Mouse (Mus musculus) bone marrow, adult 2 months (tissue): ENCODE results near the gene Cttn. TPM values are rescaled to one million over a fixed set of nuclear protein-coding genes. Genes with fewer than 3 reads are reported as not detected.

Experiments
- H3K27ac ChIP-seq: fragments of 200-500 bp; 2 replicates; pipeline ENCODE4 v1.5.1; 2012; ENCODE audit warnings: low read depth, mild to moderate bottlenecking, control low read depth, inconsistent platforms, low read length; ENCODE audit not compliant: control insufficient read depth, poor library complexity, insufficient read depth
- H3K4me1 ChIP-seq: fragments of 200-500 bp; 2 replicates; pipeline ENCODE4 v1.6.1; 2011; ENCODE audit warnings: low read length; ENCODE audit not compliant: control insufficient read depth, insufficient read depth
- H3K4me3 ChIP-seq: fragments of 200-500 bp; replicated peaks from 2 replicates; pipeline ENCODE3; 2011; ENCODE audit warnings: mild to moderate bottlenecking, low read depth, low read length, control low read depth; ENCODE audit not compliant: control insufficient read depth
- CTCF ChIP-seq: fragments of 200-500 bp; IDR thresholded peaks from 2 replicates; pipeline ENCODE4 v1.5.1; 2011; ENCODE audit warnings: low read length, control low read depth; ENCODE audit not compliant: control insufficient read depth, insufficient read depth
- POLR2A ChIP-seq: fragments of 200-500 bp; IDR thresholded peaks from 2 replicates; pipeline ENCODE4 v1.6.1; 2011; ENCODE audit warnings: low read depth, mild to moderate bottlenecking, control low read depth, low read length, borderline replicate concordance; ENCODE audit not compliant: control insufficient read depth
- WGBS: fragments of 180-500 bp; shearing (Covaris S2); methylation state at CpG from one replicate; pipeline ENCODE4 v1.1.7; 2018; 5-methylcytosine and 5-hydroxymethylcytosine counted together
- polyA plus RNA-seq: library from polyadenylated mRNA; stranded (reverse); fragments of >200 nt; gene quantifications from 2 replicates; pipeline ENCODE4 v1.2.4, GENCODE M21; 2011; ENCODE audit warnings: low replicate concordance; ENCODE audit not compliant: missing spikeins, insufficient read depth, insufficient read length

The Cttn gene
- polyA plus RNA-seq, 1 experiment, result 37.5 TPM

DNA sequence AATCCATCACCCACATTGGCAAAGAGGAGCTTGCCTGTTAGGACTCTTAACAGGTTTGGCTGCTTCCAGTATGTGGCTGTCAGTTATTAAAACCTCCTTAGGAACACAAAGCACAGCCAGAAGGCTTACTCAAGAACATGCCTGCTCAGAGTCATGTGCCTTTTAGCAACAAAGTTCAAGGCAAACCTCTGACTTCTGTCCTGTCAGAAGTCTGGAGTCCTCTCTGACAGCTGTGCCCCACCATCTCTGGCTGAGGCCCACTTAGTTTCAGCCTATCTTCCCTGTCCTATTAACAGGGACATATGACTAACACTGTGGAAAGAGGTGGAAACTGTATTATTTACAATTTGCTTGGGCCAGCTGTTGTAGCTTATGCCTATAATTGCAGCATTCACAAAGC lies 9.5 kb upstream of the Cttn start:
- no peak overlapping the region for H3K27ac ChIP-seq
- H3K4me3 ChIP-seq, result no peak overlapping the region
- no peak for TF ChIP-seq POLR2A
- TF ChIP-seq CTCF, result no peak
- H3K4me1 ChIP-seq, result no peaks in the 10 kb centered on the region

DNA sequence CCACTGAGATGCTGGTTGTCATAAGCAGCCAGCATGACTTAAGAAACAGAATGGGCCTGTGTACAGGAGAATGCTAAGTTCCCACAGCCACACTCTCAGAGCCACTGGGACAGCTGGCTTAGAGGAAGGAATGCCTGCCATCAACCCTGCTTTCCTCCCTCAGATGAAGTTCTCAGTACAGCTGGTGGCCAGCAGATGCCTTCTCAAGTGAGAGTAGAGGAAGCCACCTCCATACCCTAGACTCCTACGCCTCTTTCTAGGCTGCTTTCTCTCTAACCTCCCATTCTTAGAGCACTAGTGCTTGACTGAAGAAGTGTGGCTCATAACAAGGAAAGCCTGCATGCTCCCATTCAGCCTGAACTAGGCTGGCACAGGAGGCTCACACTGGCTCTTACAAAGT lies 8.8 kb upstream of the Cttn start:
- Histone ChIP-seq H3K27ac (no peak overlapping the region), H3K4me1 (no peaks in the 10 kb centered on the region), H3K4me3 (no peak overlapping the region)
- TF ChIP-seq CTCF, result no peak
- no peak for TF ChIP-seq POLR2A
- 90% methylated on average over 1 of the region's 1 CpGs for WGBS

DNA sequence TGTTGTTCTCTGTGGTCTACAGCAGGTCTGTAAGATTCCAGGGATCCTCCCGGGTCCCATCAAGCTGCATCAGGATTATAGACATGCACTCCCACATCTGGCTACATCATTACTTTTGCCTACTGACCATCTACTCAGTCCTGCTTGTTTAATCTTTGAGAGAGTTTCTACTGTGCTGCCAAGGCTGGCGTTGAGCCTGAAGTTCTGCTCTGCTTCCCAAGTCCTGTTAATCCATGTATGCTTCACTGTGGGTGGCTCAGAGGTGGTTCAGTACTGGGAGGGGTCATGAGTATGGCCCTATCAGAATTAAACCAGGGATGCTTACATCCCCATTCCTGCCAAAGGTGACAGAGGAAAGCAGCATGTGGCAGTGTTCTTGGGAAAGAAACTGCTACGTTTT lies 4.9 kb upstream of the Cttn start:
- H3K27ac ChIP-seq, result no peak overlapping the region
- no peak for TF ChIP-seq CTCF
- no peak overlapping the region for H3K4me3 ChIP-seq
- H3K4me1 ChIP-seq, result no peaks in the 10 kb centered on the region
- 84% methylated on average over 3 of the region's 3 CpGs for WGBS

DNA sequence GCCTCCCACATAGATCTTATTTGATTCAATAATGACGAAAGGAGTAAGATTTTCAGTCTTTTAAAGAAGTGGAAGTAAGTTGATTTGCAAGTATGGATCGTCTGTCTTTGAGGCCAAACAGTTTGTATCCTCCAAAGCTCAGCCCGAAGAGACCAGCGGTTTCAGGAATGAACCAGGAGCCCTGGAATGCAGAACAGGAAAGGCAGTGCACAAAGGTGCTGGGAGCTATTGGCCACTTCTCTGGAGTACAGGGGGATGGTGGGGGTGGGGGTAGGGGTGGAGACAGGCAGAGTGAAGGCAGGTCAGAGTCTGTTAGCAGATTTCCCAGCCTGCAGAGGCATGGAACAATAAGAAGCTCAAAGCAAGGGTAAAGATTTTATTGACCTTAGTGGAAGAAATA lies 2.7 kb upstream of the Cttn start:
- TF ChIP-seq POLR2A (no peak), CTCF (no peak)
- 74% methylated on average over 4 of the region's 4 CpGs for WGBS
- no peaks in the 10 kb centered on the region for H3K4me1 ChIP-seq
- no peak overlapping the region for H3K27ac ChIP-seq
- no peak overlapping the region for H3K4me3 ChIP-seq

DNA sequence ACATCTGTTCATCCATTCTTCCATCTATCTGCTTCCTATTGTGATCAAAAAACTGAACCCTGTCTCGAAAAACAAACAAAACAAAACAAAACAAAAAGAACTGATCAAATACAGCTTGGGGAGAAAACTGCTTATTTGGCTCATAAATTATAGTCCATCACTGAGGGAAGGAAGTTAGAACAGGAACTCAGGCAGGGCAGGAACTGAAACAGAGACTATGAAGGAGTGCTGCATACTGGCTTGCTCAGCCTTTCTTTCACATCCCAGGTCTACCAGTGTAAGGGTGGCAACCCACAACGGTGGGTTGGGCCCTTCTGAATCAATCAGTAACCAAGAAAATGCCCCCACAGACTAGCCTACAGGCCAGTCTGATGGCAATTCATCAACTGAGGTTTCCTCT lies 294 bp upstream of the Cttn start:
- TF ChIP-seq CTCF (no peak), POLR2A (no peak)
- Histone ChIP-seq H3K4me3 (no peak overlapping the region), H3K27ac (no peak overlapping the region), H3K4me1 (no peaks in the 10 kb centered on the region)
- 53% methylated on average over 2 of the region's 2 CpGs for WGBS

DNA sequence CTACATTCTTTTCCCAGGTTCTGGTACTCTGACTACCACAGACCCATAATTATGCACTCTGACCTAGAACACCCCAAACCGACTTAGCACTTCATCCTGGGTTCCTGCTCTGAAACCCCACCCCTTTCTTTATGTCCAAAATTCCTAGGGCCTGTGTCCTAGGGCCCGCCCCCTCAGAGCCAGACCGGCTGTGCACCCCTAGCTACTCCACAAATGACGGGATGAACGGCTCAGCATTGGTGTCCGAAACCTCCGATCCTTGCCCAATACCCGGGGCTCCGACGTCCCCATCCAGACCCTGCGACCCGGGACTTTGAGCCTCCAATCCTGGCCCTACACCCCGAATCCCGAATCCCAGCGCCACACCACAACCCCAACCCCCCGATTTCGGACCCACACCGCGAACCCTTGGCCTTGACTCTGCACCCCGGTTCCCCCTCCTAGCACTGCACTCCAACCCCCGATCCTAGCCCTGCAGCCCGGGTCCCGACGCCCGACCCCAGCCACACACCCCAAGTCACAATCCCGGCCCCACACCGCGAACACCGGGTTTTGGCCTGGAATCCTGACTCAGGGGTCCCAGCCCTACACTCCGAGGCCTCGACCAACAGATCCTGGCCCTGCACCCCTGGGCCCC lies 783 bp downstream of the Cttn start:
- TF ChIP-seq POLR2A (no peak), CTCF (no peak)
- Histone ChIP-seq H3K4me1 (no peaks in the 10 kb centered on the region), H3K27ac (peak overlapping the region; percentile 45), H3K4me3 (peak overlapping the region; percentile 73)
- WGBS, result 27% methylated on average over 31 of the region's 31 CpGs

DNA sequence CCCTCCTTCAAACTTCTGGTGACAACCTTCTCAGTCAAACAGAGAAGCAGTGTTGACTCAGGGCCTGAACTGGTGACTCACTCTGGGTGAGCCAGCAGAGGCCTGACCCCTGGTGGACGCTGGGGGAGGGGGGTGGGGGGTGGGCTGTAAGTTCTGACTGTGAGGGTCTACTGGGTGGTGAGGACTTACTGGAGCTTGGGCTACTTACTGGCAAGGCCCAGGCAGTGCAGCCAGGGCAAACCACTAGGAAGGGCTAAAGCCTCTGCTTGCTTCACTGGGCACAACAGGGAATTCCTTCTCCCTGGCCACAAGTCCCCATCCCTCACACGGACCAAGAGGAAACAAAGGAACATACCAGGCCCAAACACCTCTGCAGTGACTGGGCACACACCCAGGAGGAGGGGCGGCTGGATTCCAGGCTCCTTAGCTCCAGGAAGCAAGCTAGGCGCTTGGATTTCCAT lies 1.6 kb downstream of the Cttn start:
- H3K4me1 ChIP-seq, result no peaks in the 10 kb centered on the region
- TF ChIP-seq CTCF, result no peak
- no peak for TF ChIP-seq POLR2A
- 52% methylated on average over 4 of the region's 4 CpGs for WGBS

DNA sequence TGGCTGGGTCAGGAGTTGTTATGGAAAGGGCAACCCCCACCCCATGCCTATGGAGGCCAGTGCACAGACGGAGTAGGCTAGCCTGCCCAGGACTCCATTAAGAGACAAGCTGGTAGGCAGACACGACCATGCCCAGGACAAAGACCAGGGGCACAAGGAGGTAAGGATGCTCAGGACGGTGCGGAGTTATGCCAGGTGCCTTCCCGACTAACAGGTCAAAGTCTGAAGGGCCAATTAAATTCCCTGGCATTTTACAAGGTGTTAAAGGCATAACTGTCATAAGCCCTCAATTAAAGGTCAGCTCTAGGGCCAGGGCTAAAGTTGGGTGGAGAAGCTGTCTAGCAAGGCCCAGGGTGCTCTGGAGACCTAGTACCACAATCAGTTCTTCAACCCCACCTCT lies 2.1 kb downstream of the Cttn start:
- 89% methylated on average over 5 of the region's 5 CpGs for WGBS
- H3K27ac ChIP-seq, result no peak overlapping the region
- TF ChIP-seq CTCF, result no peak
- no peak for TF ChIP-seq POLR2A
- no peak overlapping the region for H3K4me3 ChIP-seq
- H3K4me1 ChIP-seq, result no peaks in the 10 kb centered on the region

More for the DNA sequence above, 1.6 kb downstream of the Cttn start:
- Histone ChIP-seq H3K4me3 (no peak overlapping the region), H3K27ac (no peak overlapping the region)

DNA sequence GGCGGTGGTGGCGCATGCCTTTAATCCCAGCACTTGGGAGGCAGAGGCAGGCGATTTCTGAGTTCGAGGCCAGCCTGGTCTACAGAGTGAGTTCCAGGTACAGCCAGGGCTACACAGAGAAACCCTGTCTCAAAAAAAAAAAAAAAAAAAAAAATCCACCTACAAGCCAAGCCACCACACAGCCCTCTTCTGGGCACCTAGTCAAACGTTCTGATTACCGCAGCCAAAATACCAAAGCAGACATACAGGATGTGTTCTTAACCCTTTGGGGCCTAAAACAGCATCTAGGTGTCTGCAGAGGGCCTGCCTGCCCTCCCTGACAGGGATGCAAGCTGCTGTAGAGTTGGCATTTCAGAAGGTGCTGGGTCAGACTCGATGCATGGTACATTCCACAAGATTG lies 8.2 kb downstream of the Cttn start:
- TF ChIP-seq POLR2A (no peak), CTCF (no peak)
- no peak overlapping the region for H3K27ac ChIP-seq
- H3K4me1 ChIP-seq, result no peaks in the 10 kb centered on the region
- H3K4me3 ChIP-seq, result no peak overlapping the region
- WGBS, result 79% methylated on average over 7 of the region's 7 CpGs
